Mouse (Mus musculus): Measurements from ENCODE around the gene Gm5148. TPM values are rescaled to one million over a fixed set of nuclear protein-coding genes. Genes with fewer than 3 reads are reported as not detected.

Gene Gm5148
- polyA plus RNA-seq, 1 experiment from 2014 or later, result 3.1 TPM

GRCm38 (mm10) chr3:37711639-37712038, 12.7 kb downstream of the Gm5148 start:
- Histone ChIP-seq H3K4me3 (no peak overlapping the region), H3K4me2 (replicated peaks) (no peak overlapping the region), H3K27ac (no peak overlapping the region), H3K27me3 (replicated peaks) (no peaks in the 10 kb centered on the region), H3K9ac (no peak overlapping the region), H3K9me3 (no peaks in the 10 kb centered on the region), H3K4me1 (no peaks in the 10 kb centered on the region), H3K36me3 (no peaks in the 10 kb centered on the region)
- ATAC-seq (ENCODE audit: low FRiP score, low read depth), result no peak
- WGBS, result 90% methylated on average over 4 of the region's 4 CpGs

GRCm38 (mm10) chr3:37707801-37708200, 16.5 kb downstream of the Gm5148 start:
- 0 out of 2 replicates have a peak, but pooled peaks cover 4% of the 10 kb centered on the region for H3K9me3 ChIP-seq
- no peaks in the 10 kb centered on the region for H3K27me3 ChIP-seq (replicated peaks)
- H3K4me1 ChIP-seq, result no peaks in the 10 kb centered on the region
- no peak overlapping the region for H3K9ac ChIP-seq
- no peak overlapping the region for H3K27ac ChIP-seq
- WGBS, result 88% methylated on average over 6 of the region's 6 CpGs
- ATAC-seq (ENCODE audit: low FRiP score, low read depth), result no peak
- H3K4me2 ChIP-seq (replicated peaks), result no peak overlapping the region
- H3K36me3 ChIP-seq, result no peaks in the 10 kb centered on the region
- H3K4me3 ChIP-seq, result no peak overlapping the region

- no peak overlapping the region for H3K4me2 ChIP-seq (replicated peaks)
- H3K4me3 ChIP-seq, result no peak overlapping the region
- ATAC-seq (ENCODE audit: low FRiP score, low read depth), result no peak
- 0 out of 2 replicates have a peak, but pooled peaks cover 9% of the 10 kb centered on the region for H3K9me3 ChIP-seq
- no peaks in the 10 kb centered on the region for H3K36me3 ChIP-seq
- no peak overlapping the region for H3K27ac ChIP-seq
- no peaks in the 10 kb centered on the region for H3K27me3 ChIP-seq (replicated peaks)
- no peak overlapping the region for H3K9ac ChIP-seq
- no peaks in the 10 kb centered on the region for H3K4me1 ChIP-seq
- WGBS, result 92% methylated on average over 4 of the region's 4 CpGs
These were observed 17.9 kb downstream of the Gm5148 start for GRCm38 (mm10) chr3:37706439-37706838.

GRCm38 (mm10) chr3:37705436-37705835, 18.9 kb downstream of the Gm5148 start:
- Histone ChIP-seq H3K27ac (no peak overlapping the region), H3K9me3 (0 out of 2 replicates have a peak, but pooled peaks cover 9% of the 10 kb centered on the region), H3K4me3 (no peak overlapping the region), H3K9ac (no peak overlapping the region), H3K4me2 (replicated peaks) (no peak overlapping the region), H3K36me3 (no peaks in the 10 kb centered on the region), H3K4me1 (no peaks in the 10 kb centered on the region), H3K27me3 (replicated peaks) (no peaks in the 10 kb centered on the region)
- ATAC-seq (ENCODE audit: low FRiP score, low read depth), result no peak
- WGBS, result 70% methylated on average over 6 of the region's 6 CpGs

- ATAC-seq (ENCODE audit: low FRiP score, low read depth), result no peak
- 0 out of 2 replicates have a peak, but pooled peaks cover 9% of the 10 kb centered on the region for H3K9me3 ChIP-seq
- no peak overlapping the region for H3K4me2 ChIP-seq (replicated peaks)
- H3K9ac ChIP-seq, result no peak overlapping the region
- no peaks in the 10 kb centered on the region for H3K27me3 ChIP-seq (replicated peaks)
- no peak overlapping the region for H3K27ac ChIP-seq
- no peaks in the 10 kb centered on the region for H3K4me1 ChIP-seq
- H3K4me3 ChIP-seq, result no peak overlapping the region
- no peaks in the 10 kb centered on the region for H3K36me3 ChIP-seq
- 51% methylated on average over 14 of the region's 14 CpGs for WGBS
These were observed 19.5 kb downstream of the Gm5148 start for GRCm38 (mm10) chr3:37704701-37705279.

- WGBS, result 90% methylated on average over 6 of the region's 6 CpGs
- Histone ChIP-seq H3K9me3 (0 out of 2 replicates have a peak, but pooled peaks cover 9% of the 10 kb centered on the region), H3K36me3 (no peaks in the 10 kb centered on the region), H3K4me3 (no peak overlapping the region), H3K4me2 (replicated peaks) (no peak overlapping the region), H3K27me3 (replicated peaks) (no peaks in the 10 kb centered on the region), H3K9ac (no peak overlapping the region), H3K27ac (no peak overlapping the region), H3K4me1 (no peaks in the 10 kb centered on the region)
- ATAC-seq (ENCODE audit: low FRiP score, low read depth), result no peak
These were observed 21.2 kb downstream of the Gm5148 start for GRCm38 (mm10) chr3:37703066-37703465.

GRCm38 (mm10) chr3:37693552-37693951, 30.7 kb downstream of the Gm5148 start:
- Histone ChIP-seq H3K4me3 (no peak overlapping the region), H3K4me1 (no peaks in the 10 kb centered on the region), H3K27ac (no peak overlapping the region), H3K27me3 (replicated peaks) (no peaks in the 10 kb centered on the region), H3K4me2 (replicated peaks) (no peak overlapping the region), H3K9me3 (no peaks in the 10 kb centered on the region), H3K36me3 (no peaks in the 10 kb centered on the region), H3K9ac (no peak overlapping the region)
- no peak for ATAC-seq (ENCODE audit: low FRiP score, low read depth)
- 91% methylated on average over 8 of the region's 8 CpGs for WGBS

GRCm38 (mm10) chr3:37692945-37693344, 31.3 kb downstream of the Gm5148 start:
- Histone ChIP-seq H3K4me3 (no peak overlapping the region), H3K27me3 (replicated peaks) (0 out of 2 replicates have a peak, but pooled peaks cover 4% of the 10 kb centered on the region), H3K4me2 (replicated peaks) (no peak overlapping the region), H3K27ac (no peak overlapping the region), H3K9me3 (no peaks in the 10 kb centered on the region), H3K36me3 (no peaks in the 10 kb centered on the region), H3K9ac (no peak overlapping the region), H3K4me1 (no peaks in the 10 kb centered on the region)
- 76% methylated on average over 4 of the region's 4 CpGs for WGBS
- ATAC-seq (ENCODE audit: low FRiP score, low read depth), result no peak

GRCm38 (mm10) chr3:37687158-37687980, 36.9 kb downstream of the Gm5148 start:
- Histone ChIP-seq H3K4me2 (replicated peaks) (peak overlapping the region; percentile 50), H3K9me3 (no peaks in the 10 kb centered on the region), H3K27ac (no peak overlapping the region), H3K36me3 (no peaks in the 10 kb centered on the region), H3K27me3 (replicated peaks) (0 out of 2 replicates have a peak, but pooled peaks cover 15% of the 10 kb centered on the region), H3K4me1 (no peaks in the 10 kb centered on the region; the same call in 1 of the 2 replicates), H3K4me3 (0 out of 2 replicates have a peak overlapping the region, but pooled peaks have one; percentile 5), H3K9ac (no peak overlapping the region)
- no peak for ATAC-seq (ENCODE audit: low FRiP score, low read depth)
- 41% methylated on average over 28 of the region's 28 CpGs for WGBS

GRCm38 (mm10) chr3:37686751-37687150, 37.5 kb downstream of the Gm5148 start:
- Histone ChIP-seq H3K4me1 (no peaks in the 10 kb centered on the region; the same call in 1 of the 2 replicates), H3K27ac (no peak overlapping the region), H3K9me3 (no peaks in the 10 kb centered on the region), H3K27me3 (replicated peaks) (0 out of 2 replicates have a peak, but pooled peaks cover 15% of the 10 kb centered on the region), H3K9ac (no peak overlapping the region), H3K4me3 (no peak overlapping the region), H3K36me3 (no peaks in the 10 kb centered on the region), H3K4me2 (replicated peaks) (peak overlapping the region; percentile 50)
- 18% methylated on average over 6 of the region's 6 CpGs for WGBS
- no peak for ATAC-seq (ENCODE audit: low FRiP score, low read depth)

GRCm38 (mm10) chr3:37686219-37686618, 38.1 kb downstream of the Gm5148 start:
- no peak overlapping the region for H3K27ac ChIP-seq
- H3K27me3 ChIP-seq (replicated peaks), result 0 out of 2 replicates have a peak, but pooled peaks cover 15% of the 10 kb centered on the region
- H3K9ac ChIP-seq, result no peak overlapping the region
- no peaks in the 10 kb centered on the region; the same call in 1 of the 2 replicates for H3K4me1 ChIP-seq
- H3K4me3 ChIP-seq, result no peak overlapping the region
- WGBS, result 48% methylated on average over 7 of the region's 7 CpGs
- H3K4me2 ChIP-seq (replicated peaks), result no peak overlapping the region
- H3K36me3 ChIP-seq, result no peaks in the 10 kb centered on the region
- H3K9me3 ChIP-seq, result no peaks in the 10 kb centered on the region
- ATAC-seq (ENCODE audit: low FRiP score, low read depth), result no peak

GRCm38 (mm10) chr3:37676291-37676690, 48.0 kb downstream of the Gm5148 start:
- WGBS, result 85% methylated on average over 8 of the region's 8 CpGs
- H3K27ac ChIP-seq, result no peak overlapping the region
- H3K9ac ChIP-seq, result no peak overlapping the region
- no peak for ATAC-seq (ENCODE audit: low FRiP score, low read depth)
- peaks cover 13% of the 10 kb centered on the region for H3K27me3 ChIP-seq (replicated peaks)
- no peak overlapping the region for H3K4me3 ChIP-seq
- H3K9me3 ChIP-seq, result no peaks in the 10 kb centered on the region
- no peak overlapping the region for H3K4me2 ChIP-seq (replicated peaks)
- H3K4me1 ChIP-seq, result peaks cover 20% of the 10 kb centered on the region
- H3K36me3 ChIP-seq, result no peaks in the 10 kb centered on the region
